Mouse (Mus musculus): ENCODE measurements at regions not wholly inside any gene's neighbourhood (a gene's known extent, or its start where the extent isn't known, plus 50 kb on each side); places are given as distances from the start of the nearest gene placed in this dataset.

- no peak for DNase-seq (ENCODE audit: low spot score in 2 of 2)
Observed at GRCm38 (mm10) chr5:75467916-75468315, 106.8 kb upstream of the Kit start.

- no peak for DNase-seq (ENCODE audit: low spot score in 2 of 2)
Observed at GRCm38 (mm10) chr5:75471010-75471409, 103.7 kb upstream of the Kit start.

GRCm38 (mm10) chr5:75472484-75472883, 102.2 kb upstream of the Kit start:
- DNase-seq (ENCODE audit: low spot score in 2 of 2): no peak

GRCm38 (mm10) chr5:75475414-75475813, 99.3 kb upstream of the Kit start:
- DNase-seq (ENCODE audit: low spot score in 2 of 2): no peak

- no peak for DNase-seq (ENCODE audit: low spot score in 2 of 2)
Observed at GRCm38 (mm10) chr5:75478499-75478898, 96.2 kb upstream of the Kit start.

- DNase-seq (ENCODE audit: low spot score in 2 of 2): no peak
Observed at GRCm38 (mm10) chr5:75479149-75479548, 95.6 kb upstream of the Kit start.

GRCm38 (mm10) chr5:75481595-75481994, 93.1 kb upstream of the Kit start:
- DNase-seq (ENCODE audit: low spot score in 2 of 2): no peak

GRCm38 (mm10) chr5:75484330-75484729, 90.4 kb upstream of the Kit start:
- no peak for DNase-seq (ENCODE audit: low spot score in 2 of 2)

- DNase-seq (ENCODE audit: low spot score in 2 of 2): no peak
Observed at GRCm38 (mm10) chr5:75490806-75491205, 83.9 kb upstream of the Kit start.

- DNase-seq (ENCODE audit: low spot score in 2 of 2): no peak
Observed at GRCm38 (mm10) chr5:75494143-75494542, 80.6 kb upstream of the Kit start.

- DNase-seq (ENCODE audit: low spot score in 2 of 2): no peak
Observed at GRCm38 (mm10) chr5:75499053-75499452, 75.7 kb upstream of the Kit start.

- no peak for DNase-seq (ENCODE audit: low spot score in 2 of 2)
Observed at GRCm38 (mm10) chr5:75499695-75500094, 75.0 kb upstream of the Kit start.

- DNase-seq (ENCODE audit: low spot score in 2 of 2): no peak
Observed at GRCm38 (mm10) chr5:75500654-75501416, 73.9 kb upstream of the Kit start.

GRCm38 (mm10) chr5:75503673-75504072, 71.0 kb upstream of the Kit start:
- DNase-seq (ENCODE audit: low spot score in 2 of 2): no peak

- no peak for DNase-seq (ENCODE audit: low spot score in 2 of 2)
Observed at GRCm38 (mm10) chr5:75512521-75513422, 61.9 kb upstream of the Kit start.

- no peak for DNase-seq (ENCODE audit: low spot score in 2 of 2)
Observed at GRCm38 (mm10) chr5:75518213-75518612, 56.5 kb upstream of the Kit start.

GRCm38 (mm10) chr5:75523041-75523678, 51.6 kb upstream of the Kit start:
- DNase-seq (ENCODE audit: low spot score in 2 of 2): no peak
